Mouse (Mus musculus) E14TG2a.4 (cell line): Measurements from ENCODE around the gene Pola1.

Experiments used
- CTCF ChIP-seq: conservative IDR thresholded peaks from 2 replicates; pipeline ENCODE4 v1.5.1; 2014; ENCODE audit warnings: low read length
- NANOG ChIP-seq: IDR thresholded peaks from 2 replicates; pipeline ENCODE4 v1.6.1; 2014; ENCODE audit warnings: borderline replicate concordance, low read length, mixed read lengths
- POU5F1 ChIP-seq: IDR thresholded peaks from 2 replicates; pipeline ENCODE4 v1.6.1; 2014; ENCODE audit warnings: low read length, borderline replicate concordance

- TF ChIP-seq CTCF (no peak), NANOG (no peak), POU5F1 (no peak)
Measured at GRCm38 (mm10) chrX:93285091-93285490, 346.9 kb downstream of the Pola1 start.
